Mouse (Mus musculus): Measurements from ENCODE around the gene Zbtb42.

Gene Zbtb42

DNA sequence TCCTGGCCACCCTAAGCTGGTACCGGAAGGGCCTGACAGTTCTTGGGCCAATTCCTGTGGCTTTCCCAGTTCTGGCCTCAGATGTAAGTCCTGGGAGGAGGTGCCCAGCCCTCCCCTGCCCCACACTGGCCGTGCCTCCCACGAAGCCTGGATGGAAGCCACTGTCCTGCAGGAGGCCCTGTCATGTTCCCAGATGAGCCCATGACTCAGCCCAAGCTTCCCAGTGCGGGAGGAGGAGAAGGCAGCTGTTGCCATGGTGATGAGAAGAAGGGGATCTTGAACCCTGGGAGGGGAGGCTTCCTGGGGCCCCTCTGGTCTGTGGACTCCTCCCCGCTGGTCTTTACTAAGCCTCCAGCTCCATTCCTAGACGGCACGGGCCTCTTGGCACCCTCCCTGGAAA is 4.7 kb downstream of the Zbtb42 start:
- DNase-seq (ENCODE audit: low read depth, low spot score) = no peak

DNA sequence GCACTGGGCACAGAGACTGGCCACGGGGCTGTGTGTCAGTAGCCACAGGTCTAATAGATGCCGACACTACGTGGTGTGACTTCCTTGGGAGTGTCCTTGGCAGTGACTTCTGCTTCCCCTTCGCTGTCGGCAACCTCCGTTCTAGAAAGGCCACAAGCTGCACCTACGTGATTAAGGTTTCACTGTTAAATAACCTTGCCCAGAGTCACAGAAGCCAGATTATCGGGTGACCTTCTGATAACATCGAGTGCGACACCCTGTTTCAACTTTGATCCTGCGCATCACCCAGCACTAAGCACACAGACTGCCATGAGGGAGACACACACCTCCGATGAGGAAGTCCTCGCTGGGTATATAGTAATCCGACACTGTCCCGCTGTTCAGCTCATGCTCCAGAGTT is 9.8 kb downstream of the Zbtb42 start:
- no peak for DNase-seq (ENCODE audit: low read depth, low spot score)

DNA sequence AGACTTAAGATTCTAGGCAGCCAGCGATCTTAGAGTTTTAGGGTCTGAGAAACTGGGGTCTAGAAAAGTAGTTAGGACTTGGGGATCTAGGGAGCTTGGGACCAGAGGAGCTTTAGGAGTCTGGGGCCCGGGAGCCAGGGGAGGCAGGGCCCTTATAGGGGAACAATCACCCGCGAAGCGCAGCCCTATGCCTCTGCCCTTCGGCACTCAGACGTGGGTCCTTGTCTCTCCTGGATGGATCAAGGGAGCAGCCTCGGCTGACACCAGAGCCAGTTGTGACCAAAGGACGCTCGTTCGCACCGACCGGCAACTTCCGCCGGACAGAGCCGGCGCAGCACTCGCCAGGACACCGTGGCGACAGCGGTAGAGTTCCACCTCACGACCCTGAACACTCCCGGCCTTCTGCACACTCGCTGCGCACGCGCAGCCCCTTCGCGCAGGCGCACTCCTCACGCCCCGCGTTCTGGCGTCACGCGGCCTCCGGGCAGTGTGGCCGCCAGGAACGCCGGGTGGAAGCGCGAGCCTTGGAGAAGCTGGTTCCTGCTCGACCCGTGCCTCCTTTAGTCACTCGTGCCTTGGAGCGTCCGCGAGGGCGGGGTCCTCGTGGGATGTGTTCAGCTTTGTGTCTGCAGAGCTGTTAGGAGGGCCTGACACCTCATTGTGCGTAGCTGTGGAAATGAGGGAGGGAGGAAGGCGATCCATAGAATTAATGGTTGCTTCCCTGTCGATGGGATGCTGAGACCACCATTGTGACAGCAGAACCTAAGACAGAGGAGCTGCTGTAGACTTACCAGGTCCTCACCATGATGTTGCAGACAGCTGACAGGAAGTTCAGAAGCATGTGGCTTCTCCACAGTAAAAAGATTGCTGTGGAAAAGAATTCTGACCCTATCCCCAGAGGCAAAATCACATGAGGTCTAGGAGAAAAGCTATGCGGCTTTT is 14.8 kb downstream of the Zbtb42 start:
- DNase-seq (ENCODE audit: low read depth, low spot score) = peak; percentile 75

DNA sequence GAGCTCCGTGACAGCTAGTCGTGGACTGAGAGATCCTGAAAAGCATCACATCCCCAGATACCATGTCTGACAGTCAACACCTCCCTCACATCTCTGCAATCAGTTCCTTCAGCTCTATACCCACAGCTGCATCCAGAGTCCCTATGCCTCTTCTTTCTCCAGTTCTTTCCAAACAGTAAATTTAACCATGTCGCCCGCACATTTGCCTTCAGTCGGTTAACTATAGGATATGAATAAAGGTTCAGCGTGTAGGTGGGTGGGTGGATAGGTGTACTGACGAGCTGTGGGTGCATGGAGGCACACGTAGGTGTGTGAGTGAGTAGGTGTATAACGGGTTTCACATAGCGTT is 15.5 kb downstream of the Zbtb42 start:
- no peak for DNase-seq (ENCODE audit: low read depth, low spot score)

DNA sequence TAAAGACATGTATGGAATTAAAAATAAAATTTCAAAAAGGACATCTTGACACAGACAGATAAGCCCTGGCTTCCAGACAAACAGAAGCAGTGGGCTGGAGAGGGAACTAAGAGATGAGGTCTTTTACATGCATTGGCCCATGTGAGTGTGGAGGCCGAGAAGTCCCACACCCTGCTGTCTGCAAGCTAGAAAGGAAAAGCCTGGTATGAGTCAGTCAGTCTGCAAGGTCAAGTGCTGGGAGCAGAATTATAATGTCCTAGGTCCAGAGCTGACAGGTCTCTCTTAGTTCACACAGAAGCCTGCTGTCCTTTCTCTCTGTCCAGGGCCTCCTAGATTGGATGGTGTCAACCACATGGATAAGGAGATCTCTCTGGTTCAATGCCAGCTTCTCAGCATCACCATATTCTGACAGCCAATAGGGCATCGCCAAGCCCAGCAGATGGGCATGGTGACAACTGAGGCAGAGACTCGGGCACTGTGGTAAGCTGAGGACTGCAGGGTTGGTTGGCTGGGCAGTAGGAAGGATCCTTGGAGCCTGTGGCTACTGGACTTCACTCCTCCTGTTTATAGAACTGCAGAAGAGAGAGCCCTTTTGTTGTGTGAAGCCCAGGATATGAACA is 18.3 kb downstream of the Zbtb42 start:
- DNase-seq (ENCODE audit: low read depth, low spot score) = no peak

DNA sequence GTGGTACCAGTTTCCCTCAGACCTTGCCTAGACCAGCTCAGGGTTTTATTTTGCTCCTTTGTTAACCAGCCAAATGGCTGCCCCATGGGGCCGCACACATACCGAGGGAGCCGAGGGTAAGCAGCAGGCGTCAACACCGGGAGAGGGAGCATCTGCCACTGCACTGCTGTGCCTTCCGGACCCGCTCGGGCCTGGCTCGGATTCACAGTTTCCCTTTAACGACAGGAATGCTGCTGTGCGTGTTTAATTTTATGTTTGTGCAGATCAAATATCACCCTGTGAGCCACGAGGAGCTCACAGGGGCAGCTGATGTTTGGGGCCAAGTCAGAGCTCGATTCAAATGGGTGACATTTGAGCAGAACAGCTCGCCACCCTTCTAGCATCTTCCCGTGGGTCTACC is 21.9 kb downstream of the Zbtb42 start:
- DNase-seq (ENCODE audit: low read depth, low spot score) = no peak

DNA sequence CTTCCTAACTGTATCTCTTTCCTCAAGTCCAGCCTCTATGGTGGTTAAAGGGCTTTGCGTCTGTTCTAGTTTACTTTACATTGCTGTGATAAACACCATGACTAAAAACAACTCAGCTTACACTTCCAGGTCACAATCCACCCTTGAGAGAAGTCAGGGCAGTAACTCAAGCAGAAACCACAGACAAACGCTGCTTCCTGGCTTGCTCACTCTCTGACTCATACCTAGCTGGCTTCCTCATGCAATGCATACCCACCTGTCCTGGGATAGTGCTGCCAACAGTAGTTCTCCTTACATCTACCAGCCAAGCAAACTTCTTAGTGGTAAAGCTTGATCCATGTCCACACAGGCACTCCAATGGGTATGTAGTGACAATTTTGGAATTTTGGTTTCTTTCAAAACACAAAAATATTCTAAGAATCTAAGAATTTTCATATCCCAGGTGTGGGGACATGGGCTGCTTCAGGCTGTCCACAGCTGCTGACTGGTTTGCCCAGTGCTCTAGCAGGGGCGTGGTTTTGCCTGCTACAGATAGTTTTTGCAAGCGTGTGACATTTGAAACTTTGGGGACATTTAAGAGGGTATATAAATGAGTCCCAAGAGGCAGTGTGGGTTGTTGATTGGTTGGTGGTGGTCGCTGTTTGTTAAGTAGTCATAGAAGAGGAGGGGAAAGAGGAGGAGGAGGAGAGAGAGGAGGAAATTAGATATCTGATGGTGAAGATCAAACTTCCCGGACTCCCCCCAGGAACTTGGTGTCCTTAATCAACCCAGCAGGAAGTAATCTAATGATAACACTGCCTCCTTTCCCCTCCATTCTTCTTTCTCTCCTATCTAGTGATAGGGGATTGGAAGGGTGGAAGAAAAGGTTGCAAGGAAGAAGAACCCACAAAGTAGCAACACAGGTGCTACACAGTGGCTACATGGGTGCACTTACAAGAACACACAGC is 24.0 kb downstream of the Zbtb42 start:
- DNase-seq (ENCODE audit: low read depth, low spot score) = no peak

DNA sequence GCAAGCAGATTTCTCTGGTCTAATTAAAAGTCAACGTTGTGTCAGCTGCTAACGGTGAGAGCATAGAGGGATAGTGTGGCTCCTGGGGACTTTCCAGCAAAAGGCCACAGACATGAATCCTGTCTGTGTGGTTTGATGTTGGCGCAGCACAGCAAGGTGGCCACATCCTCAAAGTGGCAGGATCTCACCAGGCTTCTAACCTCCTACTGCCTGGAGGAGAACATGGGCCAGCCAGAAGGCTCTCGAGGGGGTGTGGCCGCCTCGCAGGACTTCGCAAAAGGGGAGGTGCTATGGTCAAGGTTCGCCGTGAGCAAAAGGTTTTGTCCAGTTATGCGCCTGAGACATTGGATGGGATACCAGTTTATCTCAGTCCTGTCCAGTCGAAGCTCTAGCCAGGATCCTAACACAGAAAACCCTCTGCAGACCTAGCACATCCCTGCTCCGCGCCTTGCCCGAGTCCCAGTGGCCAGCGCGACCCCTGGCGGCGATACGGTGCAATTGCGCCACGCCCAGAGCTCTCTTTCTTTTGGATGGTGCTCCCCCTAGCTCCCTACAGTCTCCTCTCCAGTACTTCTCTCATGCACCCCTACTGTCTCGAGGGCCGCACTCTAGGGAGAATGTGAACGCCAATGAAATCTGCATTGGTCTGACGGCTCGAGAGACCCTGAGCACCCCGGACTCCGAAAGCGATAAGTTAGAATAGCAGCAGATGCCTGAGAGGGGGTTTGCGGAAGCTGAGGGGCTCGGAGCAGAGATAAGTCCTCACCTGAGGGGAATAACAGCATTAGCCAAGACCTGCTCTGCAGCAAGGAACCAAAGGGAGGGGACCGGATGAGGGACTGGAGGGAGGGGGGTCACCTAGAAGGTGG is 28.3 kb downstream of the Zbtb42 start:
- no peak for DNase-seq (ENCODE audit: low read depth, low spot score)

DNA sequence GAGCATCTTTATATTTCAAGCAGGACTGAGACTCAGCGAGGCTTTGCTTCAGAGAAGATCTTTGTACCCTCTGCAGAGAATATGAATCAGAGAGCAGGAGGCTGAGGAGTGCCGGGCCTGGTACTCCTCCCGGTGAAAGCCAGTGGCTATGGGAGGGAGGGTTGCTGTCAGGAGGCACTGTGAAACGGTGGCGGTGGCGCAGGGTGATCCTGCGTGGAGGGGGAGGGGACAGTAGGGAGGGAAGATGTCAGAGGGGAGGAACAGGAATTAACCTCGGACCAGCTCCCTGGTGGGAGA is 28.9 kb downstream of the Zbtb42 start:
- no peak for DNase-seq (ENCODE audit: low read depth, low spot score)

DNA sequence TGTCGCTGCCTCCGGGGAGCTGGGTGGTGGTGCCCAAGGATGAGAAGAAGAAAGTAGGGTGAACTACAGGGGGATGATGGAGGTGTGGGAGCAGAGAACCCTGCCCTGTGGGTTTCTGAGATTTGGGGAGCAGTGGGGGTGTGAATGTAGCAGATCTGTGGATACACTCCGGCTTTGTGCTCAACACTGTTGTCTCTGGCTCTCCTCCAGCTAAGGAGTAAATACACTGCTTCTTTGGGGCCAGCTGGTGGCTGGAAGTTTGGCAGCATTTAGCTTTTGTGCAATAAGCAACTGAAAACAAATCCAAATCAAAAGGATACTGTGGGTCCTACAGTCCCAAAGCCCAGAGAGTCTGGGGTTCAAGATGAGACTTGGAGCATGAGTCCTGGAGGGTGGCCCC is 35.4 kb downstream of the Zbtb42 start:
- DNase-seq (ENCODE audit: low read depth, low spot score) = no peak

DNA sequence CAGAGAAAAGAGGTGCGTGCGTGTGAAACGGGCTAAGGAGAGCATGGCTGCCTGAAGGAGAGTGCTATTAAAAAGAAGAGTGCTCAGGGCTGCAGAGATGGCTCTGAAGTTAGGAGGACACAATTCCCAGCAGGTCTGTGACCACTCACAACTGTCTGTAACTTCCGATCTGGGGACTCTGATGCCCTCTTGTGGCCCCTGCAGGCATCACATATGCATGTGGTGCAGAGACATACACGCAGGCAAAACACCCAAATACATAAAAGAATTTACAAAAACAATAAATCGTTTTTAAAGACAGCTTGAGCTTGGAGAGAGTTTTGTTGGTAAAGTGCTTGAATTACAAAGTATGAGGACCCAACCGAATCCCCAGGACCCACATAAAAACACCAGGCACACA is 38.5 kb downstream of the Zbtb42 start:
- DNase-seq (ENCODE audit: low read depth, low spot score) = no peak

DNA sequence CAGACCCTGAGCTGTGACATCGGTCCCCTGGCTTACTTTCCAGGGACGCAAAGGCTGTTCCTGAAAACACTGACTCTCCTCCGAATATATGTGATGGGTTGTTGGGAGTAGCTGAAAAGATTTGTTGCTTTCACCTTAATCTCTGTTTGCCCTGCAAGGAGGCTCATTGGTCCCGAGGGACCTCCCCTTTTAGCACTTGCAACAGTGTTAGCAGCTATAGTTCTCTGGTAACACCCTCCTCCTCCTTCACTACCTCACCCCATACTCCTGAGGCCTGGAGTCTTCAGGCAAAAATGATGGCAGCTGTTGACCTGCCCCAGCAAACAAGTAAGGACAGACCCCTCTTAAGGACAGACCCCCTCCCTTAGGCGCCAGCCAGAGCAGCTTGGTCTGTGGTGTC is 40.4 kb downstream of the Zbtb42 start:
- DNase-seq (ENCODE audit: low read depth, low spot score) = no peak

DNA sequence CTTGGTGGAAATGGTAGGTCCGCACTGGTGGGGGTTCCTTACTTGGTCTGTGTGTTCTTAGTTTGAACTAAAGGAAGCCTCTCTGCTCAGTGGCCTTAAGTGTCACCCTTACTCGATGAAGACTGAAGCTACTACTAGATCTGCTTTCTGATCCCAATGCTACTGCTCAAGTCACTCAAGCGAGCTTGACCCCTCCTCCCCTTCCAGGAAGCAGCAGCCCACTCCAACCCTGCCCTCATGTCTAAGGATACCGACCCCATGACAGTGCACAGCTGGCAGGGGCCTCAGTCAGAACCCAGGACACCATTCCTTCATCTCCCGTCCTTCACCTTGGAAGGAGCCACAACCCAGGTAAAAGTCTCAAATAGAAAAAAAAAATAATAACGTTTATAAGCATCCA is 41.6 kb downstream of the Zbtb42 start, which contains the start of gene Cep170b:
Cep170b (plus strand) TSS at position 240 of the 400 bp plus-strand sequence.
- DNase-seq (ENCODE audit: low read depth, low spot score) = no peak

DNA sequence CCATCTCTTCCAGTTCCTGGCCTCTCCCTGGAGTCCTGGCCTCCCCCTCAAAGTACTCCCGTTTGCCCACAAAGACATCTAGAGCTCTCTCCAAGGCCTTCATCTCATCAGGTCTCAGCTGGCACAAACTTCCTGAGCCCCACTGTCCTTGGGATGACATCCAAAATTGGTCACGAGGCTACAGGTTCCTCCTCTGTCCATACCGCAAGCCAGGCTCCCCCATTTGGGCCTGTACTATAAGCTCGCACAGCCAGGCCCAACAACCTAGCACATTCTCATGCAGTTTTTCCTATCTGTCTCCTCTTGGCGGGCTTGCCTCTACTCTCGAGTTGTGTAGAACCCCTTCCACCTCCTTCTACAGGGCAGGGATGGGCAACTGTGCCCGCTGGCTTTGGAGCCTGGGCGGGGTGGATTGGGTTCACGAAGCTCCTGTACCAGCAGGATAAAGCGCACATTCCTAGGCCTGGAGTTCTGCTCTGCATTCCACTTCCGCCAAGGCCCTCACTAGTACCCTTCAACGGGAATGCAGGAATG is 42.3 kb downstream of the Zbtb42 start:
- DNase-seq (ENCODE audit: low read depth, low spot score) = no peak

DNA sequence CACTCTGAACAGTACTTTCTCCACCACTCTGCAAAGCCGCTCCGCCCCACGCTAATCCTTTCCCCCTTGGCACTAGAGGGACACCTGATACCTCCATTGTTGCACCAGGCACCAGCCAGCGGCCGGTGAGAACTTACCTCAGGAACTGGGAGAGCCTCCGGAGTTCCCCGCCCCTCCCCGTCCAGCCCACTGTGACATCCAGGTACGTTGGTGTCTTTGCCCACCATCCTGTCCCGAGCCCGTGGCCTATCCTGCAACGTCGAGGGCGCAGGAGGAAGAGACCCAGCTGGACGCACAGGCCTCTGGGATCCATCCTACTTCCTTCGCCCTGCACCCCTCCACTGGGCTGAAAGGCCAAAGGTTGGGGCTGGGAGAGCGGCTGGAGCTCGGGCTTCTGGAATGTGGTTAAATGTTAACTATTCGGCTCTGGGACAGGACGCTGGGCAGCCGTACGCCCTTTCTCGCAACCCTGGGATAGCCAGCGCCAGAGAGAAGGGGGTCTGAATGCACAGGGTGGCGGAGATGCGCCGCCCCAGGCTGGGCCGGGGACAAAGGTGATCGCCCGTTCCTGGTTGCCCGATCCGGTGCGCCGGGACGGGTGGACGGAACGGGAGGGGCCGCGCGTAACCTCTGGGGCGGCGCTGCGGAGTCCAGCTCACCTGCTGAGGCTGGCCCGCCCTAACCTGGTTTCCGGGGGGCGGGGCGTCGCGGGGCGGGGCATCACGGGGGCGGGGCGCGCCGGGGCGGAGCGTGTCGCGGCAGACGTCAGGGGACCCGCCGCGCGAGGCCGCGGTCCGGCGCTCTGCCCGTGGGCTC is 43.0 kb downstream of the Zbtb42 start:
- peak; percentile 61 for DNase-seq (ENCODE audit: low read depth, low spot score)

DNA sequence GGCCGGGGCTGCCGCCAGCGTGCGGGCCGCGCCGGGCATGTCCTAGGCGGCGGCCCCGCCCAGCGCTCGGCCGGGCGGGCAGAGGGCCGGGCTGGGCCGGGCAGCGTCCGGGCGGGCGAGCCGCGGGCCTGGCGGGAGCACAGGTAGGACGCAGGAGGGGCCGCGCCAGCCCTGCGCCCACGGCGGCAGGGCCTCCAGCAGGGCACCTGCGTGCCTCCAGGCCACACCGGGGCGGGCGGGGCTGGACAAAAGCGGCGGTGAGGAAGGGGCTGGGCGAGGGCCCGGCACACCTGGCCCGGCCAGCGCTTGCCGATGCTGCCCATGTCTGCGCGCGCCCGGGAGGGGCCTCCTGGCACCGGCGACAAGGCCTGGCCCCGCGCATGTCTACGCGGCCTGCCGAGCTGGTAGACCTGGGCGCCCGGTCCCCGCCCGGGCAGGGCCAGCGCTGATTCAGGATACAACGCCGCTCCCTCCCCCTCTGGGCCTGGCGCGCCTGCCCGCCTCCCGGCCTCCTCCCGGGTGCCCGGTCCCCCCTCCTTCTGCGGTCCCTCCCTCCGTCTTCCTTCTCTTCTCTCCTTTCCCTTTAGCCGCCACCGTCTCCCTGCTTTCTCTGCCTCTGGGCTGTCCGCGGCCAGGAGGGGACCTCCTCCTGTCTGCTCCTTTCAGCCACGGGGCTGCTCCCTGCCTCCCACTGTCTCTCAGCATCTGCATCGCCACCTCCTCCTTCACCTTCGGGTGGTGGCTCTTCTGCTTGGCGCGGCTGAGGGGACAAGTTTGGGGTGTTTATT is 43.8 kb downstream of the Zbtb42 start:
- DNase-seq (ENCODE audit: low read depth, low spot score) = no peak

DNA sequence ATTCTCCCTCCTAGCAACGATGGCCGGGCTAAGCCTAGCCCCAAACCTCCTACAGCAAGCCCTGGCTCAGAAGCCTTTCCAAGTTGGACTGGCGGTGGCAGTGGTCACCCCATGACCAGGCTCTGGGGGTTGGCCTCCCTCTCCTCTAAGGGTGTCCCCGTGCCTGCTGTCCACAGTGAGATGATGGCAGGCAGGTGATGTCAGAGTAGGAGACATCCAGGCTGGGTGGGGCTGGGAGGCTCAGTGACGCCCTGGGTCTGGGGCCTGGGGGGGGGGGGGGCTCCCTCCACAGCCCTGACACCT is 44.4 kb downstream of the Zbtb42 start:
- no peak for DNase-seq (ENCODE audit: low read depth, low spot score)

DNA sequence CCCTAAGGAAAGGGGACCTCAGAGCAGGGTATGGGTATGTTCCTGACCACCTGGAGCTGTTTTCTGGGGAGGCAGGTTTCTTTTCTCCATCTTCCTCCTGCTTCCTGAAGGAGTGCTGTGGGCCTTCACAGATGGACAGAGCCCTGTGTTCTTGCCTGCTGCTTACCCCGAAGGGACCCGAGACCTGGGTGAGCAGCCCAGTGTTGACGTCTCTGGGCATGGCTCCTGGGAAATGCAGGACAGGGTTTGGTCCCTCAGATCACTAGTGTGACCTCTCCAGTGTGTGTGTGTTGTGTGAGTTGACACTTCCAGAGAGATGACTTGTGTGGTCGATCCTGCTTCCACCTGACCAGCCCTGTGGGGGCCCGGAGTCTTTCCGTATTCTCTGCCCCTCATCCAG is 44.8 kb downstream of the Zbtb42 start:
- DNase-seq (ENCODE audit: low read depth, low spot score) = no peak

DNA sequence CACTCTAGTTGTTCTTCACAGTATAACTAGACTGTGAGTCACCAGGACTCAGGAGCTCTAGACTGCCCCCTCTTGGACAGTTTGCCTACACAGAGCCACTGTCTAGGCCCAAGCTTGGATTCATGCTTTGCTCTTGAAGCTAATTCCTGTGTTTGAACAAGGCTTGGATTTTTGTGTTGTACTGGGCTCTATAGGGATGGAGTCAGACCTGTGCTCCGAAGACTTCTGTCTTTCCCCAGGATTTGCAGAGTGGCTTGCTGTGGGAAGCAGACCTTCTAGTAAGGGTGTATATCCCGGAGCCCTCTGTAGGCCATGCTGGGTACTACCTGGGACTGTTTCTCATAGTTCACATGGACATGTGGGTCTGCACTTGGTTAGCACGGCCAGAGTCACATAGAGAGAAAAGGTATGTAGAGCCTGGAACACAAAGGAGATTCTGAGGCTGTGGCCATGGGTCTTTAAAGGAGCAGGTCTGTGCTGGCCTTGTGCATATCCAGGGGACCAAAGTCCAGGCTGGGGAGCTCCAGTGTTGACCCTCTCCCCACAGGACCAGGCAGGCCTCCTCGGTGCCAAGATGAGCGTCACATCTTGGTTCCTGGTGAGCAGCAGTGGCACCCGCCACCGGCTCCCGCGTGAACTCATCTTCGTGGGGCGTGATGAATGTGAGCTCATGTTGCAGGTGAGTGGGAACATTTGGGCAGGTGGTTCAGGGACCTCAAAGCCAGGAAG is 45.6 kb downstream of the Zbtb42 start:
- peak; percentile 49 for DNase-seq (ENCODE audit: low read depth, low spot score)
